Mouse (Mus musculus) G1E (cell line): ENCODE data around the gene Borcs6.

Source experiments
- CTCF ChIP-seq: IDR thresholded peaks from 2 replicates; pipeline ENCODE4 v1.5.1; 2012; ENCODE audit warnings: low read depth, low read length, inconsistent platforms, mixed read lengths
- GATA1 ChIP-seq: IDR thresholded peaks from 2 replicates; pipeline ENCODE4 v1.6.1; 2012; ENCODE audit warnings: borderline replicate concordance, low read length, inconsistent platforms, mixed read lengths
- GATA2 ChIP-seq: IDR thresholded peaks from 2 replicates; pipeline ENCODE4 v1.6.1; 2012; ENCODE audit warnings: low read depth, low read length, inconsistent platforms, borderline replicate concordance
- POLR2AphosphoS5 ChIP-seq: IDR thresholded peaks from 2 replicates; pipeline ENCODE4 v1.6.1; 2012; ENCODE audit warnings: low read depth, low read length, inconsistent platforms; ENCODE audit not compliant: insufficient replicate concordance
- TAL1 ChIP-seq: conservative IDR thresholded peaks from 2 replicates; pipeline ENCODE4 v1.6.1; 2012; ENCODE audit warnings: low read depth, low read length, inconsistent platforms, mixed read lengths

DNA sequence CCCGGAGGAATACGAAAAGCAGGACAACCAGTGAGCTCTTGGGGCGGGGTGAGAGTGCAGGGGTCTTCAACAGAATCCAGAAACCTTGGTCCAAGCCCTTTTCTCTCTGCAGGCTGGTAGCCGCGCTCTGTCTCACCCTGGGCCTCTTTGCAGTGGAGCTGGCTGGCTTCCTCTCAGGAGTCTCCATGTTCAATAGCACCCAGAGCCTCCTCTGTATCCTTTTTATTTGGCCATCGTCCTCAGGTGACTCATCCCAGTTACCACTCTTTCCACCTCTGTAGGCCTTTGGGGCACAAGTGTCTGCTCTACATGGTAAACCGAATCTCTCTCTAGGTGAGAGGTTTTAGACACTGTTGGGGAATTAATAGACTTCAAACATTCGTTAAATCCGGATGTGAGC lies 11.7 kb downstream of the Borcs6 start:
- TF ChIP-seq CTCF (no peak), GATA1 (no peak), TAL1 (no peak), GATA2 (no peak), POLR2AphosphoS5 (no peak)
